Mouse (Mus musculus) spleen, adult 10 weeks (tissue): ENCODE measurements around the gene Tmem80. TPM values are rescaled to one million over a fixed set of nuclear protein-coding genes. Genes with fewer than 3 reads are reported as not detected.

ENCODE experiments used
- polyA plus RNA-seq: library from polyadenylated mRNA; stranded (reverse); fragments of 350-450 nt; fragmentation: Illumina TruSeq; extraction: RNeasy Lipid Tissue Mini Kit (QIAGEN cat#74804); gene quantifications from one replicate; pipeline ENCODE4 v1.2.3, GENCODE M21; 2015; ENCODE audit warnings: low replicate concordance; ENCODE audit not compliant: insufficient read depth

Tmem80 gene
- polyA plus RNA-seq, result 56.8 TPM

DNA sequence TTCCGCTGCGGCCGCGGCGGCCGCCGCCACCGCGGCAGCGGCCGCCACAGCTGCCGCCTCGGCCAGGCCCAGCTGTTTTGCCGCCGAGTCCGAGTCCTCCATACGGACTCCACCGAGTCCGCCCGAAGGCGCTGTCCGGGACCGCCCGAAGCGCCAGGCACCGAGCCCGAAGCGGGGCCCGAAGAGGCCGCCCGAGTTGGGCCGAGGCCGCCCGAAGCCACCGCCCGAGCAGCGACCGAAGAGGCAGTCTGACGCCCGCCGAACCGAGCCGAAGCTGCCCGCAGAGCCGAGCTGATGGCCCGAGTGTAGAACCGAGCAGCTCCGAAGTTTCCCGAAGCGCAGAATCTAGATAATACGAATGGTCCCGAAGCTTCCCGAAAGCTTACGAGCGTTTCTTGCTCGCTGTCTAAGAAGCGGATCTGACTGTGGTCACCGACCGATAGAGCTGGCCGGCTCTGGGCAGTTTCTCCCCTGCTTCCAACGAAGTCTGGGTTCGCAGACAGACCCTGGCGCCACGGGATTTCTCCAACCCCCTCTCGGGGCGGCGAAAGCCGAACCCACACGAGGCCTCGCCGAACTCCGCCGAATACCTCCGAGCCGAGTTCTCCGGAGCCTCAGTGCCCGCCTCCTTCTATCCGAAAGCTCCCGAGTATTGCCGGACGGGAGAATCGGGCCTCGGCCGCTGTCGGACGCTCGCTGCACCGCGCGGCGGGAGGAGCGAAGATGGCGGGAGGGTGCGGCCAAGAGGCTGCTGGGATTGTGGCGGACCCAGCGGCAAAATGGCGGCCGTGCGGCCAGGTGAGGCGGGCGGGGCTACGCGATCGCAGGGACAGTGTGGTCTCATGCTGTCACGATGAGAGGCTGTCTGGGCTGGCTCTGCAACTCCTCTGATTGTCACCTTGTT is at the start of gene Tmem80, which contains the start of gene Deaf1:
Gene Tmem80 (plus strand): TSS at position 271 of the 904 bp plus-strand sequence.
Gene Deaf1 (minus strand): TSS at position 222 of the 904 bp plus-strand sequence.

DNA sequence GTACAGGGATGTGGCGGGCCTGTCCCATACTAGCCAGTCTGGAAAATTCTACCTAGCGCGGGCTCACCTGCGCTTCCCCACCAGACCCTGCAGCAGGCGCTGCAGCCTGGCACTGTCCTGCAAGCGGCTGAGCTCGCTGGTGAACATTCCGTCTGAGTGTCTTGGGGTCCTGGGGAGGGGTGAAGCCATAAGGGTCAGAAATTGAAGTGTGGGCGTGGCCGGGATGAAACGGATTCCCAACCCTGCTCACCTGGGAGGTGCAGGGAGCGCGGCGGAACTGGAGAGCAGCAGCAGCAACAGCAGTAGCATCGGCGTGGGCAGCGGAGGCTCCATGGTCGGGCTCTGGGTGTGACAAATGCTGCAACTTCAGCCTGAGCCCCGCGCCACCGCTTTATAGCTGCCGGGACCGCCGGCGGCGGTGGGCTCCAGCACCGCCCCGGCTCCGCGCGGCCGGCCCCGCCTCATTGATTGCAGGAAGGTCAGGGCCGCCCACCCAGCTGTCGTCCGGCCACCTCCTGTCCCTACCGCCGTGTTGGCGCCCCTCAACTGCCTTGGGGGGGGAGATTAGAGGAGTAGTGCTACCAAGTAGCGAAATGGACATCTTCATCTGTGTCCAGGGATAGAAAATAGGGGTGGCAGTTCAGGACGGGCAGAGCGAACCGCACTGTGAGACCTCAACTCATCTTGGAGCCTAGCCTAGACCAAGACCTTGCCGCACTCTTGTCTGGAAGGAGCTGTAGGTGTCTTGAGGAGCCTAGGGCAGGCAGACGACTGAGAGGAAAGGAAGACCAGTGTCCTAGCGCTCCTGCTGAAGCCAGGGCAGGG is 48.6 kb upstream of the Tmem80 start, which contains the start of gene Sct:
Gene Sct (minus strand): TSS at position 368 of the 825 bp plus-strand sequence.

DNA sequence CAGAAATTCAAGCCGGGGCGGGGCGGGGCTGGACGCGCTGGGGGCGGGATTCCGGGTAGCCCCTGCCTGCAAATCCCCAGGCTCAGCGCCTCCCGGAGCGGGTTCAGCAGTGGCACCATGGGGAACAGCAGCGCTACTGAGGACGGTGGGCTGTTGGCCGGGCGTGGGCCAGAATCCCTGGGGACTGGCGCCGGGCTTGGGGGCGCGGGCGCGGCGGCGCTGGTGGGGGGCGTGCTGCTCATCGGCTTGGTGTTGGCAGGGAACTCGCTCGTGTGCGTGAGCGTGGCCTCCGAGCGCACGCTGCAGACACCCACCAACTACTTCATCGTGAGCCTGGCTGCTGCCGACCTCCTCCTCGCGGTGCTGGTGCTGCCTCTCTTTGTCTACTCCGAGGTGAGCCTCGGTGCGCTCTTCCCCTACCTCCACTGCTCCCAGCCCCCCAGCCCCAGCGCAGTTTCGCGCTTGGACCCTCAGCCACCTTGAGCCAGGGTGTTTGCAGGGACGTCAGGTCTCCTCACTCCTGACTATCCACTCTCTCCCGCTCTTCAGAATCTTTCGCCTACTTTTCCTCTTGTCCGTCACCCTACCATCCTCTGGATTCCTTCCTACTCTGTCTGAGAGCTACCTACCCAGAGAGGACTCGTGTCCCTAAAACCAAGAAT is 35.5 kb upstream of the Tmem80 start, which contains the start of gene Drd4:
Gene Drd4 (plus strand): TSS at position 86 of the 662 bp plus-strand sequence.

DNA sequence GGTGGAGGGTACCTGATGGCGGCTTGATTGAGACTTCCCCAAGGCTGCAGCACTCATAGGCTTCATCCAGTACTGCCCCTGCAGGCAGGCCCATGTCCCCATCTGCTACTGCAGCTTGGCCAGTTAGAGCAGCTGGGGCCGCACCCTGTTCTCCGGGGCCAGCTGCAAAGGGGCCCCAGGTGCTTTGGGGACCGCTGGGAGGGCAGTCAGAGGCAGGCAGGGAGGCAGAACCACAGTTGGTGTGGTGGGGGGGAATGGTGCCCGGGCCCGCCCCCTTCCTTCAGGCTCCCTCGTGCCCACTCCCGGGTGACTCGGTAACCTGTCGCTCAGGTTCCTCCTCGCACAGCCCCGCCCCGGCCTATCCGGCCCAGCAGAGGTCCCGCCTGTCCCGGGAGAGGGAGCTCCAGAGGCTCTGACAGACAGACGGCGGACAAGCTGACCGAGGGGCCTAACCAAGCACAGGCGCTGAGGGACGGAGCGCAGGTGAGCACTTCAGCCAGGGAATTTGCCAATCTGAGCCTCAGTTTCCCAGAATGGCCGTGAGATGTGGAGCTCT is 11.1 kb downstream of the Tmem80 start, which contains the start of gene Eps8l2:
Gene Eps8l2 (plus strand): TSS at position 305 of the 556 bp plus-strand sequence.

Other genes with a start within 250 kb of the Tmem80 start
- 14.6 TPM for gene Pkp3, start 249.5 kb upstream of the Tmem80 start, polyA plus RNA-seq
- gene Sigirr, start 227.2 kb upstream of the Tmem80 start, polyA plus RNA-seq, result 22.3 TPM
- gene Ano9, start 209.9 kb upstream of the Tmem80 start, polyA plus RNA-seq, result not detected
- 20.3 TPM for gene Ptdss2, start 205.4 kb upstream of the Tmem80 start, polyA plus RNA-seq
- 38.6 TPM for gene Rnh1, start 154.9 kb upstream of the Tmem80 start, polyA plus RNA-seq
- 16.9 TPM for gene Hras, start 133.7 kb upstream of the Tmem80 start, polyA plus RNA-seq
- gene Lrrc56, start 133.6 kb upstream of the Tmem80 start, polyA plus RNA-seq, result 1.5 TPM
- 2.9 TPM for gene Lmntd2, start 113.7 kb upstream of the Tmem80 start, polyA plus RNA-seq
- 3.6 TPM for gene Rassf7, start 111.9 kb upstream of the Tmem80 start, polyA plus RNA-seq
- gene Phrf1, start 99.0 kb upstream of the Tmem80 start, polyA plus RNA-seq, result 70.7 TPM
- 74.7 TPM for gene Irf7, start 61.3 kb upstream of the Tmem80 start, polyA plus RNA-seq
- 0.19 TPM for gene Cdhr5, start 51.0 kb upstream of the Tmem80 start, polyA plus RNA-seq
- gene Sct, start 48.6 kb upstream of the Tmem80 start, polyA plus RNA-seq, result not detected
- gene Drd4, start 35.7 kb upstream of the Tmem80 start, polyA plus RNA-seq, result not detected
- gene Deaf1, start within 50 bp of the Tmem80 start, polyA plus RNA-seq, result 23.2 TPM
- gene Eps8l2, start 11.1 kb downstream of the Tmem80 start, polyA plus RNA-seq, result 0.76 TPM
- gene Taldo1, start 64.5 kb downstream of the Tmem80 start, polyA plus RNA-seq, result 140 TPM
- gene Gatd1, start 86.4 kb downstream of the Tmem80 start, polyA plus RNA-seq, result 38.7 TPM
- gene Cend1, start 101.8 kb downstream of the Tmem80 start, polyA plus RNA-seq, result not detected
- gene Slc25a22, start 110.2 kb downstream of the Tmem80 start, polyA plus RNA-seq, result 10.7 TPM
- 4.4 TPM for gene Pidd1, start 116.3 kb downstream of the Tmem80 start, polyA plus RNA-seq
- gene Rplp2, start 119.6 kb downstream of the Tmem80 start, polyA plus RNA-seq, result 512 TPM
- 29.7 TPM for gene Pnpla2, start 127.5 kb downstream of the Tmem80 start, polyA plus RNA-seq
- gene Cracr2b, start 133.4 kb downstream of the Tmem80 start, polyA plus RNA-seq, result 4.5 TPM
- 31.2 TPM for gene Cd151, start 139.7 kb downstream of the Tmem80 start, polyA plus RNA-seq
- 6.3 TPM for gene Polr2l, start 147.4 kb downstream of the Tmem80 start, polyA plus RNA-seq
- gene Tspan4, start 147.5 kb downstream of the Tmem80 start, polyA plus RNA-seq, result 22.2 TPM
- gene Chid1, start 212.1 kb downstream of the Tmem80 start, polyA plus RNA-seq, result 17.3 TPM
- gene Ap2a2, start 234.4 kb downstream of the Tmem80 start, polyA plus RNA-seq, result 27.2 TPM